Mouse (Mus musculus): ENCODE measurements at regions not wholly inside any gene's neighbourhood (a gene's known extent, or its start where the extent isn't known, plus 50 kb on each side); places are given as distances from the start of the nearest gene placed in this dataset.

GRCm38 (mm10) chr6:143614431-143614987, 447.5 kb downstream of the Etnk1 start:
- TF ChIP-seq POLR2A (IDR thresholded peaks at IDR 0.05; ENCODE audit: insufficient read length, low read depth) (no peak), POLR2AphosphoS2 (IDR thresholded peaks at IDR 0.05; ENCODE audit: insufficient read length, low read depth) (no peak), REST (IDR thresholded peaks at IDR 0.05; ENCODE audit: insufficient read depth, insufficient read length) (no peak), E2F4 (IDR thresholded peaks at IDR 0.05; ENCODE audit: insufficient read depth) (no peak), USF1 (IDR thresholded peaks at IDR 0.05; ENCODE audit: low read depth) (no peak)
